Mouse (Mus musculus) adrenal gland, adult 2 months (tissue): Measurements from ENCODE around the gene Gast. TPM values are rescaled to one million over a fixed set of nuclear protein-coding genes. Genes with fewer than 3 reads are reported as not detected.
"Not testable (repeated sequence)": the region's sequence is repeated elsewhere in the genome, so short reads cannot be mapped to it uniquely, and the experiment has no call there.

ENCODE experiments used
- DNase-seq: peaks from one replicate; pipeline ENCODE4 v3.0.0; 2021
- long read RNA-seq: library from polyadenylated mRNA; stranded (forward); transcript quantifications from one replicate; pipeline ENCODE4 v2.0.0, GENCODE M21; 2021
- polyA plus RNA-seq: library from polyadenylated mRNA; depleted of rRNA; stranded (reverse); fragments of >200 nt; gene quantifications from 2 replicates; pipeline ENCODE4 v1.2.3, GENCODE M21; 2012; rRNA removed
- total RNA-seq, 2 experiments: library from RNA; stranded (reverse); gene quantifications; 2 replicates each; pipeline ENCODE4 v1.2.3; 2021

Gene Gast
- total RNA-seq (not detected), polyA plus RNA-seq (not detected in 2 replicates)
- long read RNA-seq, partial matches to known transcripts = 0 of 1 reads
- long read RNA-seq, other reads (novel, unspliced or antisense) = 0 of 1 reads

DNA sequence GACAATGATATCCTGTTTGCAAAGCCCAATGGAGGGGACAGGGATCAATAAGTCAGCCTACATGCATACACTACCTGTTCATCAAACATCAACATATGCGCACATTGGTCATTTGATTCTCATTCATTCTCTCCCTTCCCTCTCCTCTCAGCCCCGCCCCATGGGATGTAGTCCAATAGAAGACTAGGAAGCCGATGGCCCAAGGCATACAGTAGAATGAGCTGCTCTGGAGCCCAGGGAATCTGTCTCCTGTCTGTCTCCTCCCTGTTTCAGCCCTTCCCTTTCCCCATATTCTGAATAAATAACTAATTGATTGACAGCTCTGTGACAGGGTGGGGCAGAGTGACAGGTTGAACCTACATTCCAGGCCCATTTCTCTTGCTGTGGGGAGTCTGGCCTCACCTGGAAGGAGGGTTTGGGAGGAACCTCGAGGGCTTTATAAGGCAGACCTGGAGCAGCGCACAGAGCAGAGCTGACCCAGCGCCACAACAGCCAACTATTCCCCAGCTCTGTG, at the start of gene Gast:
Gast (plus strand) TSS at position 464 of the 514 bp plus-strand sequence.
- no peak for DNase-seq

DNA sequence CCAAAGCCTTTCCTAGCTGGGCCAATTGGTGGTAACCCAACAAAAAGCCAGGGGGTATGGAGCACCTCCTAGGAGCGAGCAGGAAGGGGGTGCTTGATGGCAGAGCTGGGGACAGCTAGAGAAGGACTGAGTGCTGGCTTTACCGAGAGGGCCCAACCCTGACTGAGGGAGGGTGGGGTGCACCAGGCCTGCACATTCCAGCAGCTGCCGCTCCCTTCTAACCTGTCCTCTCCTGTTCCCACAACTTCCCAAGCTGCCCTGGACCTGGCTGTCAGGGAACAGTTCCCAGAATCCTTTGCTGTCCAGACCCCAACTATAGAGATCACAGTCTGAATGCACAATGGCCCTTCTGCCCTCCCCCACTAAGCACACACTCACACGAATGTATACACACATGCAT, 49.2 kb upstream of the Gast start:
- DNase-seq = no peak

DNA sequence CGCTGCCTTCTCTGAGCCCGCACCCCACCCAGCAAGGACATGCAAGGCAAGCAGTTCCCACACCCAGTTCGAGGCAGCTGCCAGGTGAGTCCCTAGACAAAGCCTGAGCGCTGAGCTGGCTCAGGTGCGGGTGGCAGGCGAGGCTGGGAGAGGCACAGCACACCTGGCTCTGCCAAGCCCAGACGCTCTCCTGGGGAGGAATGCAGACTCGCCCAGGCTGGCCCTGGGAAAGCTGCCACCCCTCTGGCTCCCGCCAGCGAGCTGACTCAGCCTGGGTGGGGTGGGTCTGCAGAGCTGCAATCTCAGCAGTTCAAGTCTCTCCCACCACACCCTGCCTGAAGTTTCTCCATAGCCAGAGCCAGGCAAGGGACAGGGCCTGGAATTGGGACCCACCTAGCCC, 47.2 kb upstream of the Gast start:
- DNase-seq = peak; percentile 59

DNA sequence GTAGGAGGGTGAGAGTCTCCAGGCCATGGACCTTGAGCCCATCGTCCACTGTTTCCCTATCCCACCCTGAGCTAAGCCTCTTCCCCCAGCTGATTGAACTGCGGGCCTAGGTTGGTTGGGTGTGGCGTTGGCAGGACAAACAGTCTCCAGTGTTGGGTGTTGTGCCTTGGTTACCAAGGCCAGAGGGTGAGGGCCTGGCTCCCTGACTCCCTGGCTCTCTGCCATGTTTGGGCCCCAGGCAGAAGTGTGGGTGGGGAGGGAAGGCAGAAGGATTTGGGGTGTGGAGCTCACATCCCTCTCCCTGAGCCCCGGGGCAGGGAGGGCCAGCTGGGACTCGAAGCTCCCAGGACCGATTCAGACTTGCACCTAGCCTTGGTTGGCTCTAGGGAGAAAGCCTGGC, 45.3 kb upstream of the Gast start:
- no peak for DNase-seq

DNA sequence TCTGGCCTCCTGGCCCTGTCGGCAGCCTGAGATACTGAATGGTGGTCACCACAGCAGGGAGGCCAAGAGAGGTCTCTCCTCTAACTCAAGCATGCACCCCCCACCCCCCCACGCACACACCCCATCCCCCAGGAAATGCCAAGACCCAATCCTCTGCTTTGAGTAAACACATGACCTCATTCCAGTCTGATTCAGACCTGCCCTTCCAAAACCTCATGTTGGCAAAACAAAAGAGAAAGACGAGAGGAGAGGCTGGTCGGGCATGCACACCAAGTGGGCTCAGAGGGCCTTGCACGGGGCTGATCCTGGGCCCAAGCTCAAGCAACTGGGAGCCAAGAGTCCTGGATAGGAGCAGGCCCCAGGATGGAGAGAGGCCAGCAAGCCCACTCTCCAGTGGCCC, 44.0 kb upstream of the Gast start:
- DNase-seq = peak; percentile 48

DNA sequence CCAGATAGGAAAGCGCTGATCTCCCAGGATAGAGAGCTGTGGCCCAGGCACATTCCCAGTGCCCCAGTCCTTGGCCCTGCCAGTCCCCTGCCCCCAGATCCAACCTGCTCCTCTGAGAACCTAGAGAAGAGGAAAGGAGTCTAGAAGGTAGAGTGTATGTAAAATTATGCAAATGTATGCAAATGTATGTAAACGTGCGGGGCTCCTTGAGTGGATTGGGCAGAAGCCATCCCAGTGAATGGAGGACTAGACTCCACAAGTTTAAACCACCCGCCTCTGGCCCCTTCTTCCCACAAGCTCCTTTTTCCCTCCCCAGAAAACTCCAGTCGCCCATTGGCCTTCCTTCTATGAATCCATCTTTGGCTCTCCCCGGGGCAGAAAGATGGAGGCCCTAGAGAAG, 41.3 kb upstream of the Gast start:
- DNase-seq = no peak

DNA sequence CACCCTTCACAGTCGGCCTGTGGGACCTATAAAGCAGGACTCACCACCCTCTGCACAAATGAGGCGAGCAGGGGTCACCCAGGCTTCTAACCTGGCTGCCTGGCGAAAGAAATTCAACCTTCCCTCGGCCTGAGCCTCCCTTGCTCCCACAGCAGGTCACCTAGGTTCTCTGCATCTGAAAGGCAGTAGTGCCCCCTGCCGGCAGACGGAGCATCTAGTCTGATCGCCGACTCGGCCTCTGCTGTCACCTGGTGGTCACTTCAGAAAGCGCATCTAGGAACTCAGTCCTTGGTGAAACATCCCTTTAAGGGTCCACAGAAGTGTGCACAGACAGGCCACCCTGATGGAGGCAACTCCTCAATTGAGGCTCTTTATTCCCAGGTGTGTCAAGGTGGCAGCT, 38.9 kb upstream of the Gast start:
- DNase-seq = peak; percentile 73

DNA sequence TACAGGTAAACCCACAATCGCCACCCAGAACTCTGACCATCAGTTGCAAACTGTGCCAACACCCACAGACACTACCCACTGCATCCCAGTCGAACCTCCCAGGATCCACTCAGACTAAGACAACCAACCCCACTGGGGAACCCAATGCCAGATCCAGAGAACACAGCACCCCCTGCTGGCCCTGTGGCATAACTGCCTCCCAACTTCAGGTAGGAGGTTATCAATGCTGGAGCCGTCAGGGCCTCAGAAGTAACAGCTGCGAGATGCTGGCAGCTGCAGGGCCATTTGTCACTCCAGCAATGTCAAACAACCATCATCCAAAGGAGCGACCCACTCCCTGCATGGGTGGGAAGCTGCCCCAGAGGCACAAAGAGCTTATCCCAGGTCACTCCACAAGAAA, 36.4 kb upstream of the Gast start:
- no peak for DNase-seq

DNA sequence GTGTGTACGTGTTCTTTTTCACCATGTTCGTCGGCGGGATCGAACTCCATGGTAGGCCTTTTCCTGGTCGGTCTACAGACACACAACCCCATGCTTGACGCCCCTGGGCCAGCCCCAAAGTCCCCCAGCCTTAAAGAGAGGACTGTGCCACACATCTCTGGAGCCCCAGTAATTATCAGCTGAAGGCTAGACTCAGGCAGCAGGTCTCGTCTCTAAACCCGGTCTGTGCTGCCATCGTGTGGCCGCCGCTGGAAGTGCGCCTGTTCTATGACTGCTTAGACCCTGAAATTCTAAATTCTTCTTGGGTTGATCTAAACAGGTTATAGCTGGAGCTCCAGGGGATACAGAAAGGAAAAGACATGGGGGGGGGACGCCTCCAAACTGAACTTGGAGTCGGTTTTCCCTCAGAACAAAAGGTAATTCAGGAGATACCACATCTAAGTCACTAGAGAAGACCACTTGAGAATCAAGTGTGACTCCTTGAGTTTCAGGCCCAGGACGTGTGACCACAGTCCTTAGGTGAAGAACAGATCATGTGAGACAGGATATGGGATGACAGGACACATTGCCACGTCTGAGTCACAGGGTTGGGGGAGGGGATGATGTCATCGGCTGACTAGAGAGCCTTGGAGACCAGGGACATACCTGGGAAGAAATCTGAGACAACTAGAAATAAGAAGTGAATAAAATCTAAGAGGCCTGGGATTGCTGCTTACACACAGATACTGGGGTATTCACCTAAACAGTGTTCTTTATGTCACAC, 35.8 kb upstream of the Gast start:
- peak; percentile 75 for DNase-seq

DNA sequence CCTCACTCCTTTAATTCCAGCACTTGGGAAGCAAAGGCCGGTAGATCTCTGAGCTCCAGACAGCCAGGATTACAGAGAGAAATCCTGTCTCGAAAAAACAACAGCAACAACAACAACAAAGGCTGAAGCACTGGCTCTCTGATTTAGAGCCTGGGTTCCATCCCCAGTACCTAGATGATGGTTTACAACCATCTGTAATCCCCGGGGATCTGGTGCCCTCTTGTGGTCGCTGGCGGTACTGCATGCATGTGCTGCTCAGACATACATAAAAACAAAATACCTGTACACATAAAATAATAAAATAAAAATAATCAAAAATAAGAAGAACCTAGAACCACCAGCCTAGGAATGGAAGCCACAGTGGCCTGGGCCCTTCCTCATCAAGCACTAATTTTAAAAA, 33.9 kb upstream of the Gast start:
- peak; percentile 54 for DNase-seq

DNA sequence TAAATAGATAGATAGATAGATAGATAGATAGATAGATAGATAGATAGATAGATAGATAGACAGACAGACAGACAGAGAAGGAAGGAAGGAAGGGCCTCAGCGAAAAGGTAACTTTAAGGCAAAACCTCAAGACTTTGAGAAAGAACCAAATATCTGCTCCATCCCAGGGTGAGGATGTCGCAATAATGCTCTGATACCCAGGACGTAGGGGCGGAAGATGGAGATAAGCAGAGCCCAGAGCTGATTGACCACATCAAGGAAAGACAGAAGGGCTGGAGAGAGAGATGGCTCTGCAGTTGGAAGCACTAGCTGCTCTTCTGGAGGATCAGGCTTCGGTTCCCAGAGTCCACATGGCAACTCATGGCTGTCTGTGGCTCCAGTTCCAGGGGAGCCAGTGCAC, 32.9 kb upstream of the Gast start:
- DNase-seq = no peak

DNA sequence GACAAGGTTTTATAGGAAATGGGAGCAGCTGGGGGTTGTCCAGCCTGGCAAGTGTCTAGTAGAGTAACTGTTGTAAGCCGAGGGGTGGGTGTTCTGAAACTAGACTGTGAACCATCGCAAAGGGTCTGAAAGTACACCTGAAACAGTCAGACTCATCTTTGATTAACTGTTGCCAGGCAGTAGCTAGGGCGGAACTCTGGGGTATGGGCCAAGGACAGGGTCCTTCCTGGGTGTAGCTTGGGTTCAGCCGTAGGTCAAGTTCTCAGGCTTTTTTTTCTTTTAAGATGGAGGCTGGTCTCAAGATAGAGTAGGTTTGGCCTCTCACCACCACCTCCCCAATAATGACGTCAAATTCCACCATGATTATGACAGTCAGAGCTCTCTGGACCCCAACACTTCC, 26.3 kb upstream of the Gast start:
- no peak for DNase-seq

DNA sequence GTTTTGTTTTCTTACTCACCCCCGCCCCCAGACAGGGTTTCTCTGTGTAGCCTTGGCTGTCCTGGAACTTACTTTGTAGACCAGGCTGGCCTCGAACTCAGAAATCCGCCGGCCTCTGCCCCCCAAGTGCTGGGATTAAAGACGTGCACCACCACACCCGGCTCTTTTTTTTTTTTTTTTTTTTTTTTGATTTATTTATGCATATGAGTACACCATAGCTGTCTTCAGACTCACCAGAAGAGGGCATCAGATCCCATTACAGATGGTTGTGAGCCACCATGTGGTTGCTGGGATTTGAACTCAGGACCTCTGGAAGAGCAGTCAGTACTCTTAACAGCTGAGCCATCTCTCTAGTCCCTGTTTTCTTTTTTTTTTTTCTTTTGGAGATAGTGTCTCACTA, 25.5 kb upstream of the Gast start:
- DNase-seq = not testable (repeated sequence)

DNA sequence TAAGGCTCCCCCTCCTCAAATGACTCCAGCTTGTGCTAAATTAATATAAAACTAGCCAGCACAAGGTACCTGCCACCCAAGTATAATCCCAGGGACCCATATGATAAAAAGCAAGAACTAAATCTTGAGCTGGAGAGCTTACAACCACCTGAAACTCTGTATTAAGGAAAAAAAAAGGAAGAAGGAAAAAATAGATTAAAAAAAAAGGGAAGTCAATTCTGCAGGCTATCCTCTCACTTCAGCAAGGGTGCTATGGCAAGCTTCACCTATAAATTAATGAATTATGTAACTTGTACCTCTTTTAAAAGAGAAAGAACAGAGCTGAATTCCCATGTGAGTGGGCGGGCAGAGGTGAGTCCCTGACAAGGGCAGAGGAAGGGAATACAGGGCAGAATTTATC, 22.6 kb upstream of the Gast start:
- DNase-seq = no peak

DNA sequence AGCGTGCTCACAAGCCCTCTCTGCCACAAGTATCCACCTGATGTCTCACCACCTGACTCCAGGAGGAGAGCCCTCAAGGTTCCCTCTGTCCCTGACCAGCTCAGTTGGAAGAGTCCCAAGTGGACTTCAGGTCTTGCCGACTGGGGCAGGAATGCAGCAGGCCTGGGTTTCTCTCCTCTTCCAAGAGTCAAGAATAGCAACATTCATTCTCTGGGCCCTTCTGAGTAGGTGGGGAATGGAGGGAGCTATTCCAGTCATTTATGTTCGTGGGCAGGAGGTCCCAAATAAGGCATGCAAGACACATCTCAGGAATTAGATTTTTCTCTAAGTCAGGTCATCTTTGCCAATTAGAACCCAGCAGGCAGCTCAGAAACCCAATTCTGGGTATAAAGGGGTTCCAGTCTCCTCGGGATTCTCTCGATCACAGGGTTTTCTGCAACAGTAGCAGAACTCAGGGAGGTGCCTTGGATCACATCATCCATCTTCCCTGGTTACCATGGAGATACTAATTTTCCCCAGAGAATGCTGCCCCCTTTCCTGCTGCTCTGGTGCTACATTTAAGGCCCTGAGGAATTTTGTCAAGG, 22.0 kb upstream of the Gast start:
- no peak for DNase-seq

DNA sequence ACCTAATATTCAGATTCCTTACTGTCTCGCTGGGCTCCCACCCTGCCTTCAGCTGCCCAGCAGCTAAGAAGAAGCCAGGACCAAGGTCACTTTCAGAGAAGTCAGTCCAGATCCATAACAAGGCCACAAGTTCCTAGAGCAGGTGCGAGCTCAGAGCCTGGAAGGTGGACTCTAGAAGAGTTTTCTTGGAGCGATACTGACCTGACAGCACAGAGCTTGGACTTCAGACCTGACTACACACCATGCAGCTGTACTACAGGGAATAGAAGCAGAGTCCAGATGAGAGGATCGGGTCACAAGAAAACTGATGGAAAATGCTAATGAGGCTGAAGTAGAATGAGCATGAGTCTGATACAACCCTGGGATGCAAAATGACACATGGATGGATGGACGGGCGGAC, 20.8 kb upstream of the Gast start:
- DNase-seq = no peak

DNA sequence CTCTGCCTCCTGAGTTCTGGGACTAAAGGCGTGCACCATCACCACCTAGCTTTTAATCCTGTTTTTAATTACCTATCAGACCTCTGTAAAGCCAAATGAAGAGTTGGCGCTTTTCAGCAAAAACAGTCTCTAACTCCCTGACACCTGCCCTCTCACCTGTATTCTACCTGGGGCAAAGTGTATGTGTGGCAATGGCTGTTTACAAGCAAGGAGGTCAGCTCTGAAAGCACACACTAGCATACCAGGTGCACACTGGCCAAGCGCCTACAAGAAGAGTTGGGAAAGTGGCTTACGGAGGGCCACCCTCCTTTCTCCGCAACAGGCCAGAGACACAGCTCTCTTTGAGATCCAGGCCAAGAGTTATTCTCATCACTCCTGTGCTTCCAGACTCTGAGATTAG, 18.8 kb upstream of the Gast start:
- no peak for DNase-seq

DNA sequence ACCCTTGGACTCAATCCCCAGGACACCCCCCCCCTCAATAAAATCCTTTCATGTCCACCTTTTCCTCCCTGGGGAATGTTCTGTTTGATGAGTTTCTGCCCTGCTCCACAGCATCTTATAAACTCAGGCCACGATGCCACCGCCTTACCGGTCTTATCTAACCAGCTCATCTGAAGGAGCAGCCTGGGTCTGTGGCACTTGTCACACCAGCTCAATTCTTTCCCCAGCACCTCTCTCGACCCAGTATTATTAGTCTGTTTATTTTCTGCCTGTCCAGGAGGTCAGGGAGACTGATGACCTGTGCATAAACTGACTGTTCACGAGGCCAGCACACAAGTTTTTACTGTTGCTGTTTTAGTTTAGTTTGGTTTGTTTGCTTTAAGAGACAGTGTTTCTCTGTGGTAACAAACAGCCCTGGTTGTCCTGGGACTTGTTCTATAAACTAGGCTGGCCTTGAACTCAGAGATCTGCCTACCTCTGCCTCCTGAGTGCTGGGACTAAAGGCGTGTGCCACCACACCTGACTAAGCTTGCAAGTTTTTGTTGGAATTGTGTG, 16.3 kb upstream of the Gast start:
- DNase-seq = no peak

DNA sequence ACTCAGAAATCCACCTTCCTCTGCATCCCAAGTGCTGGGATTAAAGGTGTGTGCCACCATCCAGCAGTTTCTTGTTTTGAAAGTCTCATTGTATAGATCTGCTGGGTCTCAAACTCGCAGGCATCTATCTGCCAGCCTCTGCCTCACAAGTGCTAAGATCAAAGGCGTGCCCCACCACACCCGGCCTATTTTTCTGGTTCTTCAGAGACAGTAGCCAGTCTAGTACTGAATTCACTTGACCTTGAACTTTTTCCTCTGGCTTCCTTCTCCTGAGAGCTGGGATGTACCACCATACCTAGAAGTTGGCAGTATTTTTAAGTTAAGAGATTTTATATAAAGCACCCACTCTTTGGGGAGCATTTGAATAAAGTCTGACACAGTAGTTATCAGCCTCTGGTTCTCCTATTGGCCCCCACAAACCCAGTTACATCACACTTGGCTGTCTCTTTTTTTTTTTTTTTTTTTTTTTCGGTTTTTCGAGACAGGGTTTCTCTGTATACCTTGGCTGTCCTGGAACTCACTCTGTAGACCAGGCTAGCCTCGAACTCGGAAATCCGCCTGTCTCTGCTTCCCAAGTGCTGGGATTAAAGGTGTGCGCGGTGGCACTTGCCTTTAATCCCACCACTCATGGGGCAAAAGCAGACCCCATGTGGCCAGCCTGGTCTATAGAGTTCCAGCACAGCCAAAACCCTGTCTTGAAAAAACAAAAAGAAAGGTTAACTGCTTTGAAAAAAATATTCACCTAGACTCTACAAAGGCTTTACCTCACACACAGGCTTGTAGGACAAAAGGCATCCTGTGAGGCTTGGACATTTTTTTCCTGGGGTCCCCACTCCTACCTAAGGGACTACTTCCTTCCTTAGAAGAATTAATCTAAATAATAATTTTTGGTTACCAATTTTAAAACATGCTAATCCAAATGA, 15.4 kb upstream of the Gast start:
- DNase-seq = no peak

DNA sequence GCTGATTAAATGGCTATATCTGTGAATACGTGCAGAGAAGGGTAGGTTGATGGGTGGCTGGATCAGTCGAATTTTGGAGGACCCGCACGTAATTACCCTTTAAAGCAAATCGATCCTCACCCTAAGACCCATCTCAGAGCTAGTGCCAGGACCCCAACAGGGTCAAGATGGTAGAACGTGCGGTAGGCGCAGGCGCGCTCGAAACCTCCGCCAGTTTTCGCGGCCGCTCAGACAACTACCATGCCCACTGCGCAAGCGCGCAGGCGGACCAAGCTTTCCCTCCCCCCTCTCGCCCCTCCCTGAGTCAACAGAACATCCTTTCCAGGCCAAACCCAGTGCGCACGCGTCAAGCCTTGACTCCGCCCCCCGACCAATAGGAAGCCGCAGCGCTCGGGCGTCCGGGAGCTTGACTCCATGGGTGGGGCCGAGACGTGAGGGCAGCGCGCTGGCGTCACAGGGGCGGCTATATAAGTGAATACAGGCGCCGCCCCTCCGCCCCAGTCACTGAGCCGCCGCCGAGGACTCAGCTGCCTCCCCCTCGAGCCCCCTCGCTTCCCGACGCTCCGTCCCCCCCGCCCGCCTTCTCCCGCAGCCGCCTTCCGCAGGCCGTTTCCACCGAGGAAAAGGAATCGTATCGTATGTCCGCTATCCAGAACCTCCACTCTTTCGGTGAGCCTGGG, 14.6 kb upstream of the Gast start, which contains the start of gene Eif1:
Eif1 (plus strand) TSS at position 394 of the 680 bp plus-strand sequence.
- DNase-seq = peak; percentile 100

DNA sequence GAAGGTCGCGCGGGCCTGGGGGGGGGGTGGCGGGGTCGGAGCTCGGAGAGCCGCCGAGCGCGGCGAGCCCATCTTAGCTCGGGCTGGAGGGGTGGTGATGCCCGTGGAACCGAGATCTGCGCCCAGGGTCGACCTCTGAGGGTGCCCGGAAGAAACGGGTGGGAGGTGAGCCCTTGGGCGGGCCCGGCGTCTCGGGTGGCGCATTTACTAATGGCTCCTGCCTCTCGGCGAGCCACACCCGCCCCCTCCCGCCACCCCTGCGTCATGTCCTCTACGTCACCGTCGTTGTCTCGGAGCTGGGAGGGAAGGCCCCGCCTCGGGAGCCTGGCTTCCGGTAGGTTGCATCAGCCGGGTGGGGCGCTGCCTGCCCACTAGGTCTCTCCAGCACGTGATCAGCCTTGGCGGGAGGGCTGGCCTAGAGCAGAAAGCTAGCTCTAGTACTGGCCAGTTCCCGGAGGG, 14.0 kb upstream of the Gast start:
- DNase-seq = peak; percentile 98
